In genomic region chr6:86028601-86029322, GRCm38 (mm10) we compare ENCODE assay signal across 9 mouse cellular contexts. TPM values are rescaled to one million over a fixed set of nuclear protein-coding genes. Genes with fewer than 3 reads are reported as not detected.
DNase-seq lines count a peak whose midpoint lies in the region; ATAC-seq and TF ChIP-seq lines count a peak whose summit lies in the region.
"Had no signal": no experiment of that assay in that cellular context is flagged by ENCODE, and none has a peak within 500 bp of the region (broad histone marks: within the 10 kb centered on the region; RNA-seq: fewer than 3 reads in every experiment).

Gene Add2 (plus strand): TSS chr6:86028681.

- no peaks in the 10 kb centered on the region for H3K79me2 ChIP-seq in heart, adult 2 months (replicated peaks; ENCODE audit: control insufficient read depth, insufficient read depth, low read length)

- no peak for DNase-seq in heart, adult 2 months
- DNase-seq in heart, adult 9 months (ENCODE audit: low spot score in 2 of 2): no peak
- peak; percentile 93 for DNase-seq in brain, adult 2 months (ENCODE audit: low read depth, low spot score)
- peak; percentile 16 for DNase-seq in liver
- DNase-seq in right cerebral cortex, adult 18-20 months: peak; percentile 81
- DNase-seq in urinary bladder, postnatal 10 days (ENCODE audit: low spot score): no peak

- TF ChIP-seq CTCF in heart, adult 2 months (IDR thresholded peaks at IDR 0.05): peak; percentile 19; the same call in 1 of the 2 replicates

- H3K36me3 ChIP-seq in heart, adult 2 months (ENCODE audit: control insufficient read depth, insufficient read depth, low read length): no peaks in the 10 kb centered on the region
- no peaks in the 10 kb centered on the region for H3K36me3 ChIP-seq in erythroblast, embryonic 14.5 days (ENCODE audit: control insufficient read depth)
- H3K36me3 ChIP-seq in hindbrain, embryonic 16.5 days (ENCODE audit: control insufficient read depth, insufficient read depth, low read length): no peaks in the 10 kb centered on the region

- no peaks in the 10 kb centered on the region for H3K27me3 ChIP-seq in heart, adult 2 months (ENCODE audit: control insufficient read depth, insufficient read depth, low read length)
- H3K27me3 ChIP-seq in erythroblast, embryonic 14.5 days (ENCODE audit: control insufficient read depth): peaks cover 75% of the 10 kb centered on the region
- no peaks in the 10 kb centered on the region for H3K27me3 ChIP-seq in hindbrain, embryonic 16.5 days (replicated peaks; ENCODE audit: control insufficient read depth, insufficient read depth, low read length)

- TF ChIP-seq POLR2A in heart, adult 2 months (IDR thresholded peaks at IDR 0.05; ENCODE audit: insufficient read depth, low read depth, low read length): no peak

- H3K4me2 ChIP-seq in hindbrain, embryonic 16.5 days (ENCODE audit: low read length): peak within 1 kb of the TSS; percentile 60

- 2% methylated on average over 56 of the region's 56 CpGs for WGBS in heart, adult 2 months
- WGBS in hindbrain, embryonic 16.5 days: under 1% methylated on average over 54 of the region's 56 CpGs

- H3K9me3 ChIP-seq in erythroblast, embryonic 14.5 days (ENCODE audit: control insufficient read depth, low read length): no peaks in the 10 kb centered on the region
- no peaks in the 10 kb centered on the region for H3K9me3 ChIP-seq in hindbrain, embryonic 16.5 days (ENCODE audit: control insufficient read depth, low read length)

- ATAC-seq in hindbrain, embryonic 16.5 days: peak; percentile 89

- H3K4me1 ChIP-seq in heart, adult 2 months (ENCODE audit: control insufficient read depth, insufficient read depth, low read length): no peaks in the 10 kb centered on the region
- no peaks in the 10 kb centered on the region for H3K4me1 ChIP-seq in erythroblast, embryonic 14.5 days (ENCODE audit: control insufficient read depth)
- H3K4me1 ChIP-seq in hindbrain, embryonic 16.5 days (ENCODE audit: control insufficient read depth, insufficient read depth, low read depth, low read length): peaks cover 18% of the 10 kb centered on the region

- intact Hi-C loops in heart, adult 2 months (cut with DNase I): no loop called here

- H3K9ac ChIP-seq in heart, adult 2 months (ENCODE audit: low read depth, low read length): no peak within 1 kb of the TSS
- peak within 1 kb of the TSS; percentile 93 for H3K9ac ChIP-seq in hindbrain, embryonic 16.5 days (ENCODE audit: low read depth, low read length)

- no peak for TF ChIP-seq EP300 in heart, adult 2 months (IDR thresholded peaks at IDR 0.05; ENCODE audit: insufficient read depth, low read depth, low read length)

- H3K4me3 ChIP-seq in heart, adult 2 months: peak within 1 kb of the TSS; percentile 39
- no peak within 1 kb of the TSS for H3K4me3 ChIP-seq in erythroblast, embryonic 14.5 days (replicated peaks)
- H3K4me3 ChIP-seq in hindbrain, embryonic 16.5 days (ENCODE audit: low read length): peak within 1 kb of the TSS; percentile 70

- H3K27ac ChIP-seq in heart, adult 2 months: no peak within 1 kb of the TSS
- peak within 1 kb of the TSS; percentile 93 for H3K27ac ChIP-seq in hindbrain, embryonic 16.5 days (ENCODE audit: low read depth, low read length)

RNA-seq across cellular contexts. Expression of gene Add2, which starts in this region (rescaled TPM):
- total RNA-seq in heart, adult 2 months (2021): under 1 TPM; 0.16 to 0.39 TPM
- polyA plus RNA-seq in heart, adult 2 months (2012; rRNA removed): 0.25 and 0.47 TPM in 2 replicates
- polyA plus RNA-seq in erythroblast, embryonic 14.5 days (2012): 39.0 and 41.8 TPM in 2 replicates
- 132 and 139 TPM in 2 replicates for polyA plus RNA-seq in hindbrain, embryonic 16.5 days (2015; fragmentation: Nextera tagmentation; extraction: Ambion mirVana)
- total RNA-seq: CH12.LX had no signal

Comparison
In these comparisons a context has a peak if more than half of its experiments do, and no peak if none do; other contexts are left out.
1. RNA of gene Add2 (polyA plus RNA-seq): 132 to 139 TPM in hindbrain, embryonic 16.5 days and 39.0 to 41.8 TPM in erythroblast, embryonic 14.5 days; 0.25 to 0.47 TPM in heart, adult 2 months; every median in the first group is over 10 times any median in the second.
2. DNase-seq: peak in brain, adult 2 months (single experiment), liver (single experiment) and right cerebral cortex, adult 18-20 months (single experiment); none in heart, adult 2 months (0 of 2), heart, adult 9 months (0 of 2) and urinary bladder, postnatal 10 days (single experiment).